Mouse (Mus musculus): ENCODE measurements around the gene Reln. TPM values are rescaled to one million over a fixed set of nuclear protein-coding genes. Genes with fewer than 3 reads are reported as not detected.

Reln gene
- total and polyA plus RNA-seq, 2 experiments: 40.5 to 78.3 TPM

DNA sequence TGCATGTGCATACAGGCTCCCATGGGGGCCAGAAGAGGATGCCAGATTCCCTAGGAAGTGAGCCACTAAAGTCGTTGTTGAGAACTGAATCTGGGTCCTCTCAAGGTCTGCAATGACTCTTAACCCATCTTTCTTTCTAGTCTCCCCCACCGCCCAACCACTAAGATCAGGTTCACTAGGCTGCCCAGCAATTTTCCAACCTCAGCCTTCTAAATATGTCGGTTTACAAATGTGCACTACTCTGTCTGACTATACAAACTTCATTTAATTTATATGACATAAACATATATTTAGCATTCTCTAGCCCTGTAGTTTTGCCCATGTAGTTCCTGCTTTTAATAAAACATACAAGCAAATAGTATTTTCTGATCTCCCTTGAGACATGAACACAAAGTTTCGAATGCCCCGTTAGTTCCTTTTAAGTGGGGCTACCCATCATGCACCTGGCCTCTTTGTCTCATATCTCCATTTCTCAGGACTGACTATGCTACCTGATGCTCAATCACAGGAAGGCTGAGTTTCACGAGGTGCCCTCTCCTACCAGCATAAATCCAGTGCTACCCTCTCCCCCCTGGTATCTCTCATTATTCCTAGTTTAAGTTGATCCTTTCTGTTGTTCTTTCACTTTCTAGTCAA, 317.1 kb downstream of the Reln start:
- H3K9ac ChIP-seq (ENCODE audit: low read depth, low read length): no peak overlapping the region
- 85% methylated on average over 6 of the region's 6 CpGs for WGBS
- H3K4me3 ChIP-seq (ENCODE audit: insufficient read depth, low read depth, low read length): no peak overlapping the region
- H3K27me3 ChIP-seq (ENCODE audit: control insufficient read depth, insufficient read depth, low read length): no peaks in the 10 kb centered on the region
- H3K79me2 ChIP-seq (ENCODE audit: control insufficient read depth, insufficient read depth, low read length): no peaks in the 10 kb centered on the region
- no peak overlapping the region for H3K27ac ChIP-seq (replicated peaks; ENCODE audit: insufficient read depth, low read depth, low read length)
- TF ChIP-seq POLR2A (IDR thresholded peaks at IDR 0.05; ENCODE audit: extremely low read depth, insufficient read depth, low read length) (no peak), CTCF (IDR thresholded peaks at IDR 0.05; ENCODE audit: low read depth, low read length) (no peak)
- H3K4me1 ChIP-seq (ENCODE audit: control insufficient read depth, insufficient read depth, low read length): no peaks in the 10 kb centered on the region
- H3K36me3 ChIP-seq (ENCODE audit: control insufficient read depth, insufficient read depth, low read length): no peaks in the 10 kb centered on the region
- no peak for DNase-seq (ENCODE audit: extremely low read depth, low read depth, low spot score)

DNA sequence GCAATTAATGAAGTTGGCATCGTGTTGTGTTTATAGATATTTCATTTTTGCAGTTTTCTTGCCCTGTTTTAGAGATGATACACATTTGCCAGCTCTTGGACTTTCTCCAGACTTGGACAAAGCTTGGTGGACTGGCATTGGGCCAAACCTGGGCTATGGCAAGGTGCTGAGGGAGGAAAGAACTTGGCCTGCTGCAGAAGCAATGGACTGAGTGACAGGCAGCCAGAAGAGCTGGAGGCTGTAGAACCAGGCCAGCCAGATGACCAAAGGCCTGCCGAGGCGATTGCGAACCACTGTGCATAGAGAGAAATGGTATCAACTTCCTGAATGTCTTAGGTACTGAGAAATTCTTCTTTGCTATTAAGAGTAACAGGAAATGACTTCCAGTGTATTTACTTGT, 318.8 kb downstream of the Reln start:
- H3K9ac ChIP-seq (ENCODE audit: low read depth, low read length): no peak overlapping the region
- no peak overlapping the region for H3K4me3 ChIP-seq (ENCODE audit: insufficient read depth, low read depth, low read length)
- H3K36me3 ChIP-seq (ENCODE audit: control insufficient read depth, insufficient read depth, low read length): no peaks in the 10 kb centered on the region
- peak; percentile 5 for DNase-seq (ENCODE audit: extremely low read depth, low read depth, low spot score)
- WGBS: 71% methylated on average over 4 of the region's 4 CpGs
- H3K4me1 ChIP-seq (ENCODE audit: control insufficient read depth, insufficient read depth, low read length): no peaks in the 10 kb centered on the region
- H3K27me3 ChIP-seq (ENCODE audit: control insufficient read depth, insufficient read depth, low read length): no peaks in the 10 kb centered on the region
- H3K79me2 ChIP-seq (ENCODE audit: control insufficient read depth, insufficient read depth, low read length): no peaks in the 10 kb centered on the region
- no peak overlapping the region for H3K27ac ChIP-seq (replicated peaks; ENCODE audit: insufficient read depth, low read depth, low read length)
- TF ChIP-seq POLR2A (IDR thresholded peaks at IDR 0.05; ENCODE audit: extremely low read depth, insufficient read depth, low read length): no peak

DNA sequence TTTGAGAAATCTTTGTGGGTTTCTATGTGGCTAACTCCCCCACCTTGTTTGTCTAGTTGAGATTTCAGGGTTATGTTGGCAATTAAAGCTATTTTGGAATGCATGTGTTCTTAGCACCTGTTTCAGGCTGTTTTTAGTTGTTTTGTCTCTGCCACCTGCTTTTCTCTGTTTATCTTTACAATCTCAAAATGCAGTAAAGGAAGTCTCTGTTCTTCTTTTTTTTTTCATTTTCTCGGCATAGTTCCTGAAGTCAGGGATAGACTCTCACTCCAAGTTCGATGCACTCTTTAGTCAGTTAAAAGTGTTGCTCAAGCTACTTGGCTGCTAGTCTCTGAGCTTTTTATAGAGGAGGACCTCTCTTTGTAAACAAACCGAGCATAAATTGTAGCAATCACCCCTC, 320.4 kb downstream of the Reln start:
- no peaks in the 10 kb centered on the region for H3K36me3 ChIP-seq (ENCODE audit: control insufficient read depth, insufficient read depth, low read length)
- H3K79me2 ChIP-seq (ENCODE audit: control insufficient read depth, insufficient read depth, low read length): no peaks in the 10 kb centered on the region
- 33% methylated on average over 3 of the region's 3 CpGs for WGBS
- H3K27me3 ChIP-seq (ENCODE audit: control insufficient read depth, insufficient read depth, low read length): no peaks in the 10 kb centered on the region
- H3K27ac ChIP-seq (replicated peaks; ENCODE audit: insufficient read depth, low read depth, low read length): no peak overlapping the region
- DNase-seq (ENCODE audit: extremely low read depth, low read depth, low spot score): peak; percentile 3
- H3K9ac ChIP-seq (ENCODE audit: low read depth, low read length): no peak overlapping the region
- no peak overlapping the region for H3K4me3 ChIP-seq (ENCODE audit: insufficient read depth, low read depth, low read length)
- H3K4me1 ChIP-seq (ENCODE audit: control insufficient read depth, insufficient read depth, low read length): no peaks in the 10 kb centered on the region
- TF ChIP-seq CTCF (IDR thresholded peaks at IDR 0.05; ENCODE audit: low read depth, low read length): no peak
- TF ChIP-seq POLR2A (IDR thresholded peaks at IDR 0.05; ENCODE audit: extremely low read depth, insufficient read depth, low read length): no peak

DNA sequence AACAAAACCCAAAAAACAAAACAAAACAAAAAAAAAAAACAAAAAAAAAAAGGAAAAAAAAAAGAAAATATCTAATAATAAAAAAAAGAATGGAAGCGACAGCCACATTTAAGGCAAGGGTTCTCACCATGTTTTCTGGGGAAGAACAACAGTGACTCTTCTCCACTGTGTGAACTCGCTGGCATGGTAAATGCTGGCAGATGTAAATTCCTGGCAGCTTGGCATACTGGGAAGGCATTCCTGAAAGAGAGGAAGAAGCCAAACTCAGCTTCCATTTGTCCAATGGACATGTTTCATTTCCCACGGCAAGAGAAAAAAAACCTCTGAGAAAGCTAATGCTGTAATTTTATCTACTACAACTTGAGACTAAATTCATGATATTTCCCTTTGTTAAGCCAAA, 326.6 kb downstream of the Reln start:
- no peak for DNase-seq (ENCODE audit: extremely low read depth, low read depth, low spot score)
- WGBS: 91% methylated on average over 3 of the region's 3 CpGs
- H3K79me2 ChIP-seq (ENCODE audit: control insufficient read depth, insufficient read depth, low read length): no peaks in the 10 kb centered on the region
- no peaks in the 10 kb centered on the region for H3K36me3 ChIP-seq (ENCODE audit: control insufficient read depth, insufficient read depth, low read length)
- H3K27ac ChIP-seq (replicated peaks; ENCODE audit: insufficient read depth, low read depth, low read length): no peak overlapping the region
- no peak overlapping the region for H3K9ac ChIP-seq (ENCODE audit: low read depth, low read length)
- no peak overlapping the region for H3K4me3 ChIP-seq (ENCODE audit: insufficient read depth, low read depth, low read length)
- H3K4me1 ChIP-seq (ENCODE audit: control insufficient read depth, insufficient read depth, low read length): no peaks in the 10 kb centered on the region
- TF ChIP-seq CTCF (IDR thresholded peaks at IDR 0.05; ENCODE audit: low read depth, low read length) (no peak), POLR2A (IDR thresholded peaks at IDR 0.05; ENCODE audit: extremely low read depth, insufficient read depth, low read length) (no peak)
- no peaks in the 10 kb centered on the region for H3K27me3 ChIP-seq (ENCODE audit: control insufficient read depth, insufficient read depth, low read length)

DNA sequence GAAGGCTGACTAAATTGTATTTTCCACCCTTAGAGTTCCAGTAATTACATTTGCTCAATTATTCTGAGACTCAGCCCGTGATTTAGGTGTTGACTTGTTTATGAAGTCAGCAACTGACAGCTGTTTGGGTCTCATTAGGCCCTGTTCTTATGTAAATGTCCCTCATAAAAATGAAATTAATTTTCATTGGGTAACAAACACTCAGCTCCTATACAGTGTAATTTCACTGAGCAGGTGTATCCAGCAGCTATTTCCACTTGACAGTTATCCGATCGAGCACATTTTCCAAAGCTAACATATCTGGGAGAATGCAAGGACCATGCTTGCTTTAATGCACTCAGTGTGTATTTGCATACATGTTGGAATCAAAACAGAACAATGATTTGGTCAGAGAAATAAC, 330.0 kb downstream of the Reln start:
- TF ChIP-seq POLR2A (IDR thresholded peaks at IDR 0.05; ENCODE audit: extremely low read depth, insufficient read depth, low read length): no peak
- no peak for TF ChIP-seq CTCF (IDR thresholded peaks at IDR 0.05; ENCODE audit: low read depth, low read length)
- H3K4me3 ChIP-seq (ENCODE audit: insufficient read depth, low read depth, low read length): no peak overlapping the region
- 92% methylated on average over 3 of the region's 3 CpGs for WGBS
- H3K9ac ChIP-seq (ENCODE audit: low read depth, low read length): no peak overlapping the region
- DNase-seq (ENCODE audit: extremely low read depth, low read depth, low spot score): no peak
- H3K4me1 ChIP-seq (ENCODE audit: control insufficient read depth, insufficient read depth, low read length): no peaks in the 10 kb centered on the region
- no peaks in the 10 kb centered on the region for H3K79me2 ChIP-seq (ENCODE audit: control insufficient read depth, insufficient read depth, low read length)
- no peak overlapping the region for H3K27ac ChIP-seq (replicated peaks; ENCODE audit: insufficient read depth, low read depth, low read length)
- H3K36me3 ChIP-seq (ENCODE audit: control insufficient read depth, insufficient read depth, low read length): no peaks in the 10 kb centered on the region
- H3K27me3 ChIP-seq (ENCODE audit: control insufficient read depth, insufficient read depth, low read length): no peaks in the 10 kb centered on the region

DNA sequence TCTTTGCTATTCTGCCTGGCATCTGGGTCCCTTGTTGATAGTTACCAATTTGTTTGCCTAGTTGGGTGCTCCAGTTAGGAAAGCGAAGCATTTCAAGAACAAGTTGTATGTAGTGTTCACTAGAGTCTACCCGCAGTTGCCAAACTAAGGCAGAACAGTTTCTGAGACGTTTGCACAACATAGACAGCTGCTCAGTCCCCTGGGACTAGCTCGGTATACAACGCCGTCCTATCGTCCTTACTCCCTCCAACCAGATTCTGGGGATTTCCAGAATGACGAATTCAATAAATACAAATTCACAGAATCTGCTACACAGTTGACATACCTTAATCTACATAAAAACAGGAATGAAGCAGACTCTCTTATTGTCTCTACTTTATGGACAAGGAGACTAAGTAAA, 335.4 kb downstream of the Reln start:
- no peak for DNase-seq (ENCODE audit: extremely low read depth, low read depth, low spot score)

More for the DNA sequence above, 335.4 kb downstream of the Reln start:
- H3K27me3 ChIP-seq (ENCODE audit: control insufficient read depth, insufficient read depth, low read length): no peaks in the 10 kb centered on the region
- H3K79me2 ChIP-seq (ENCODE audit: control insufficient read depth, insufficient read depth, low read length): no peaks in the 10 kb centered on the region
- 90% methylated on average over 8 of the region's 8 CpGs for WGBS
- no peaks in the 10 kb centered on the region for H3K4me1 ChIP-seq (ENCODE audit: control insufficient read depth, insufficient read depth, low read length)
- no peak overlapping the region for H3K27ac ChIP-seq (replicated peaks; ENCODE audit: insufficient read depth, low read depth, low read length)
- H3K9ac ChIP-seq (ENCODE audit: low read depth, low read length): no peak overlapping the region
- TF ChIP-seq POLR2A (IDR thresholded peaks at IDR 0.05; ENCODE audit: extremely low read depth, insufficient read depth, low read length) (no peak), CTCF (IDR thresholded peaks at IDR 0.05; ENCODE audit: low read depth, low read length) (no peak)
- H3K4me3 ChIP-seq (ENCODE audit: insufficient read depth, low read depth, low read length): no peak overlapping the region
- no peaks in the 10 kb centered on the region for H3K36me3 ChIP-seq (ENCODE audit: control insufficient read depth, insufficient read depth, low read length)

Data from liver, adult 2 months (tissue).